Mouse (Mus musculus) G1E (cell line): ENCODE results near the gene Gm21972. TPM values are rescaled to one million over a fixed set of nuclear protein-coding genes. Genes with fewer than 3 reads are reported as not detected.

Source experiments
- ATAC-seq: 2 replicates; pipeline ENCODE4 v1.8.0; 2016; ENCODE audit warnings: mild to moderate bottlenecking; ENCODE audit not compliant: insufficient number of reproducible peaks, poor library complexity, low FRiP score, severe bottlenecking; ENCODE audit errors: extremely low read depth
- DNase-seq: peaks from one replicate; pipeline ENCODE4 v3.0.0; 2012; ENCODE audit warnings: low spot score
- H3K27me3 ChIP-seq: 2 replicates; pipeline ENCODE4 v1.6.1; 2012; ENCODE audit warnings: mild to moderate bottlenecking, low read length, inconsistent platforms; ENCODE audit not compliant: insufficient read depth
- H3K36me3 ChIP-seq: replicated peaks from 2 replicates; pipeline ENCODE3; 2012; ENCODE audit warnings: mild to moderate bottlenecking, inconsistent platforms
- H3K4me1 ChIP-seq: 2 replicates; pipeline ENCODE4 v1.6.1; 2012; ENCODE audit warnings: low read depth, low read length, inconsistent platforms, mixed read lengths; ENCODE audit not compliant: insufficient read depth
- H3K4me3 ChIP-seq: 2 replicates; pipeline ENCODE4 v1.5.1; 2012; ENCODE audit warnings: low read depth, mild to moderate bottlenecking, inconsistent platforms, low read length, moderate library complexity, mixed read lengths
- H3K9me3 ChIP-seq: replicated peaks from 2 replicates; pipeline ENCODE4 v1.6.1; 2012; ENCODE audit warnings: inconsistent platforms
- CTCF ChIP-seq: IDR thresholded peaks from 2 replicates; pipeline ENCODE4 v1.5.1; 2012; ENCODE audit warnings: low read depth, low read length, inconsistent platforms, mixed read lengths
- GATA1 ChIP-seq: IDR thresholded peaks from 2 replicates; pipeline ENCODE4 v1.6.1; 2012; ENCODE audit warnings: borderline replicate concordance, low read length, inconsistent platforms, mixed read lengths
- GATA2 ChIP-seq: IDR thresholded peaks from 2 replicates; pipeline ENCODE4 v1.6.1; 2012; ENCODE audit warnings: low read depth, low read length, inconsistent platforms, borderline replicate concordance
- POLR2AphosphoS5 ChIP-seq: IDR thresholded peaks from 2 replicates; pipeline ENCODE4 v1.6.1; 2012; ENCODE audit warnings: low read depth, low read length, inconsistent platforms; ENCODE audit not compliant: insufficient replicate concordance
- TAL1 ChIP-seq: conservative IDR thresholded peaks from 2 replicates; pipeline ENCODE4 v1.6.1; 2012; ENCODE audit warnings: low read depth, low read length, inconsistent platforms, mixed read lengths
- polyA plus RNA-seq: library from polyadenylated mRNA; stranded (reverse); fragments of >175 nt; gene quantifications from 2 replicates; pipeline ENCODE4 v1.2.3, GENCODE M21; 2012
- total RNA-seq, 2 experiments: library from RNA; stranded (forward) in 1 of 2; stranded (reverse) in 1 of 2; fragments of 200-1000 nt in 1 of 2; fragments of >200 nt in 1 of 2; fragmentation: Nextera tagmentation in 1 of 2; gene quantifications; 2 replicates each; pipeline ENCODE4 v1.2.3; 2014 to 2017

Gene Gm21972
- total and polyA plus RNA-seq, 3 experiments: 8.2 to 10.7 (median 9.3) TPM

- H3K4me1 ChIP-seq: no peaks in the 10 kb centered on the region
- no peak overlapping the region for H3K4me3 ChIP-seq
- ATAC-seq: no peak
- H3K36me3 ChIP-seq: peaks cover 86% of the 10 kb centered on the region
- no peak for DNase-seq
- H3K9me3 ChIP-seq: no peaks in the 10 kb centered on the region
- no peaks in the 10 kb centered on the region for H3K27me3 ChIP-seq
- TF ChIP-seq GATA1: no peak
- no peak for TF ChIP-seq POLR2AphosphoS5
- no peak for TF ChIP-seq CTCF
- no peak for TF ChIP-seq TAL1
- TF ChIP-seq GATA2: no peak
Measured at GRCm38 (mm10) chr1:86135315-86135714, 1.9 kb downstream of the Gm21972 start.

GRCm38 (mm10) chr1:86141081-86141480 lies 7.6 kb downstream of the Gm21972 start:
- TF ChIP-seq POLR2AphosphoS5 (no peak), GATA2 (no peak), CTCF (no peak), TAL1 (no peak), GATA1 (no peak)
- Histone ChIP-seq H3K36me3 (peaks cover 68% of the 10 kb centered on the region), H3K4me3 (no peak overlapping the region), H3K9me3 (no peaks in the 10 kb centered on the region), H3K27me3 (no peaks in the 10 kb centered on the region), H3K4me1 (no peaks in the 10 kb centered on the region)
- DNase-seq (no peak), ATAC-seq (no peak)

- TF ChIP-seq GATA1 (no peak), POLR2AphosphoS5 (no peak), TAL1 (no peak), GATA2 (no peak), CTCF (no peak)
- H3K27me3 ChIP-seq: peaks cover 3% of the 10 kb centered on the region
- no peak for ATAC-seq
- peaks cover 51% of the 10 kb centered on the region for H3K36me3 ChIP-seq
- H3K4me1 ChIP-seq: 0 out of 2 replicates have a peak, but pooled peaks cover 2% of the 10 kb centered on the region
- DNase-seq: no peak
- H3K9me3 ChIP-seq: no peaks in the 10 kb centered on the region
- no peak overlapping the region for H3K4me3 ChIP-seq
Measured at GRCm38 (mm10) chr1:86143165-86143564, 9.7 kb downstream of the Gm21972 start.

- no peak for ATAC-seq
- TF ChIP-seq CTCF (no peak), GATA2 (no peak), TAL1 (no peak), POLR2AphosphoS5 (no peak), GATA1 (no peak)
- Histone ChIP-seq H3K4me1 (0 out of 2 replicates have a peak, but pooled peaks cover 2% of the 10 kb centered on the region), H3K4me3 (no peak overlapping the region), H3K27me3 (peaks cover 9% of the 10 kb centered on the region), H3K9me3 (no peaks in the 10 kb centered on the region), H3K36me3 (peaks cover 40% of the 10 kb centered on the region)
- no peak for DNase-seq
Measured at GRCm38 (mm10) chr1:86144001-86144944, 10.8 kb downstream of the Gm21972 start.

- DNase-seq: no peak
- TF ChIP-seq POLR2AphosphoS5: no peak
- no peak for TF ChIP-seq GATA1
- TF ChIP-seq GATA2: no peak
- no peak for TF ChIP-seq CTCF
- no peak for TF ChIP-seq TAL1
- peaks cover 12% of the 10 kb centered on the region for H3K27me3 ChIP-seq
- peaks cover 22% of the 10 kb centered on the region for H3K36me3 ChIP-seq
- no peaks in the 10 kb centered on the region for H3K9me3 ChIP-seq
- ATAC-seq: no peak
- 0 out of 2 replicates have a peak, but pooled peaks cover 2% of the 10 kb centered on the region for H3K4me1 ChIP-seq
- H3K4me3 ChIP-seq: no peak overlapping the region
Measured at GRCm38 (mm10) chr1:86146293-86146692, 12.9 kb downstream of the Gm21972 start.

GRCm38 (mm10) chr1:86147557-86147956 lies 14.1 kb downstream of the Gm21972 start:
- peaks cover 15% of the 10 kb centered on the region for H3K36me3 ChIP-seq
- H3K27me3 ChIP-seq: peaks cover 12% of the 10 kb centered on the region
- ATAC-seq (no peak), DNase-seq (no peak)
- H3K4me3 ChIP-seq: no peak overlapping the region
- H3K4me1 ChIP-seq: peaks cover 2% of the 10 kb centered on the region; the same call in 1 of the 2 replicates
- H3K9me3 ChIP-seq: no peaks in the 10 kb centered on the region
- TF ChIP-seq CTCF (no peak), TAL1 (no peak), GATA2 (no peak), GATA1 (no peak), POLR2AphosphoS5 (no peak)
